Mouse (Mus musculus): ENCODE measurements at regions not wholly inside any gene's neighbourhood (a gene's known extent, or its start where the extent isn't known, plus 50 kb on each side); places are given as distances from the start of the nearest gene placed in this dataset.

GRCm38 (mm10) chr13:84345791-84346511 lies 123.9 kb downstream of the Tmem161b start:
- DNase-seq (ENCODE audit: low read depth) = no peak

- DNase-seq (ENCODE audit: low read depth) = no peak
Measured at GRCm38 (mm10) chr13:84346569-84346968, 124.5 kb downstream of the Tmem161b start.

GRCm38 (mm10) chr13:84347181-84347913 lies 125.3 kb downstream of the Tmem161b start:
- DNase-seq (ENCODE audit: low read depth) = no peak

- DNase-seq (ENCODE audit: low read depth) = peak; percentile 46
Measured at GRCm38 (mm10) chr13:84347914-84348700, 126.0 kb downstream of the Tmem161b start.

GRCm38 (mm10) chr13:84348701-84348975 lies 126.5 kb downstream of the Tmem161b start:
- no peak for DNase-seq (ENCODE audit: low read depth)

GRCm38 (mm10) chr13:84349001-84349720 lies 127.1 kb downstream of the Tmem161b start:
- DNase-seq (ENCODE audit: low read depth) = no peak

- no peak for DNase-seq (ENCODE audit: low read depth)
Measured at GRCm38 (mm10) chr13:84349721-84350040, 127.6 kb downstream of the Tmem161b start.

GRCm38 (mm10) chr13:84350791-84351190 lies 128.7 kb downstream of the Tmem161b start:
- DNase-seq (ENCODE audit: low read depth) = no peak

- no peak for DNase-seq (ENCODE audit: low read depth)
Measured at GRCm38 (mm10) chr13:84356455-84356854, 134.4 kb downstream of the Tmem161b start.

GRCm38 (mm10) chr13:84360536-84360935 lies 138.4 kb downstream of the Tmem161b start:
- DNase-seq (ENCODE audit: low read depth) = no peak

- no peak for DNase-seq (ENCODE audit: low read depth)
Measured at GRCm38 (mm10) chr13:84364069-84364468, 142.0 kb downstream of the Tmem161b start.

- no peak for DNase-seq (ENCODE audit: low read depth)
Measured at GRCm38 (mm10) chr13:84365503-84365902, 143.4 kb downstream of the Tmem161b start.

- no peak for DNase-seq (ENCODE audit: low read depth)
Measured at GRCm38 (mm10) chr13:84366017-84366416, 143.9 kb downstream of the Tmem161b start.

GRCm38 (mm10) chr13:84366839-84367238 lies 144.7 kb downstream of the Tmem161b start:
- no peak for DNase-seq (ENCODE audit: low read depth)

- DNase-seq (ENCODE audit: low read depth) = no peak
Measured at GRCm38 (mm10) chr13:84368225-84368624, 146.1 kb downstream of the Tmem161b start.

GRCm38 (mm10) chr13:84374711-84375257 lies 152.7 kb downstream of the Tmem161b start:
- no peak for DNase-seq (ENCODE audit: low read depth)

- DNase-seq (ENCODE audit: low read depth) = no peak
Measured at GRCm38 (mm10) chr13:84375941-84376340, 153.8 kb downstream of the Tmem161b start.

GRCm38 (mm10) chr13:84378553-84379332 lies 156.6 kb downstream of the Tmem161b start:
- DNase-seq (ENCODE audit: low read depth) = no peak

- no peak for DNase-seq (ENCODE audit: low read depth)
Measured at GRCm38 (mm10) chr13:84391554-84391953, 169.5 kb downstream of the Tmem161b start.

GRCm38 (mm10) chr13:84398476-84399344 lies 176.6 kb downstream of the Tmem161b start:
- DNase-seq (ENCODE audit: low read depth) = no peak
